Mouse (Mus musculus) embryonic facial prominence, embryonic 10.5 days (tissue): ENCODE data around the gene Mcm2. TPM values are rescaled to one million over a fixed set of nuclear protein-coding genes. Genes with fewer than 3 reads are reported as not detected.

Experiments used
- DNase-seq: peaks from one replicate; pipeline ENCODE4 v3.0.0-alpha.2; 2017; ENCODE audit warnings: low spot score
- H3K27ac ChIP-seq: fragments of 300-500 bp; sonication (generic); replicated peaks from 2 replicates; pipeline ENCODE4 v1.5.1; 2016; ENCODE audit warnings: mild to moderate bottlenecking
- H3K27me3 ChIP-seq: fragments of 300-500 bp; sonication (generic); replicated peaks from 2 replicates; pipeline ENCODE4 v1.6.1; 2016; ENCODE audit warnings: low read depth, mild to moderate bottlenecking; ENCODE audit not compliant: poor library complexity, severe bottlenecking
- H3K36me3 ChIP-seq: fragments of 300-500 bp; sonication (generic); replicated peaks from 2 replicates; pipeline ENCODE4 v1.6.1; 2016; ENCODE audit warnings: mild to moderate bottlenecking, moderate library complexity
- H3K4me1 ChIP-seq: fragments of 300-500 bp; sonication (generic); 2 replicates; pipeline ENCODE4 v1.6.1; 2016
- H3K4me3 ChIP-seq: fragments of 300-500 bp; sonication (generic); 2 replicates; pipeline ENCODE4 v1.5.1; 2016; ENCODE audit warnings: mild to moderate bottlenecking, moderate library complexity
- H3K9me3 ChIP-seq: fragments of 300-500 bp; sonication (generic); 2 replicates; pipeline ENCODE4 v1.6.1; 2016; ENCODE audit warnings: mild to moderate bottlenecking
- WGBS: fragments of 180-500 bp; shearing (Covaris S2); methylation state at CpG from one replicate; pipeline ENCODE4 v1.1.7; 2016; 5-methylcytosine and 5-hydroxymethylcytosine counted together
- polyA plus RNA-seq: library from polyadenylated mRNA; unstranded; fragments of >200 nt; fragmentation: Nextera tagmentation; extraction: Ambion mirVana; gene quantifications from 2 replicates; pipeline ENCODE4 v1.2.1, GENCODE M21; 2016

Gene Mcm2
- polyA plus RNA-seq, 1 experiment from 2014 or later, result 262 TPM

DNA sequence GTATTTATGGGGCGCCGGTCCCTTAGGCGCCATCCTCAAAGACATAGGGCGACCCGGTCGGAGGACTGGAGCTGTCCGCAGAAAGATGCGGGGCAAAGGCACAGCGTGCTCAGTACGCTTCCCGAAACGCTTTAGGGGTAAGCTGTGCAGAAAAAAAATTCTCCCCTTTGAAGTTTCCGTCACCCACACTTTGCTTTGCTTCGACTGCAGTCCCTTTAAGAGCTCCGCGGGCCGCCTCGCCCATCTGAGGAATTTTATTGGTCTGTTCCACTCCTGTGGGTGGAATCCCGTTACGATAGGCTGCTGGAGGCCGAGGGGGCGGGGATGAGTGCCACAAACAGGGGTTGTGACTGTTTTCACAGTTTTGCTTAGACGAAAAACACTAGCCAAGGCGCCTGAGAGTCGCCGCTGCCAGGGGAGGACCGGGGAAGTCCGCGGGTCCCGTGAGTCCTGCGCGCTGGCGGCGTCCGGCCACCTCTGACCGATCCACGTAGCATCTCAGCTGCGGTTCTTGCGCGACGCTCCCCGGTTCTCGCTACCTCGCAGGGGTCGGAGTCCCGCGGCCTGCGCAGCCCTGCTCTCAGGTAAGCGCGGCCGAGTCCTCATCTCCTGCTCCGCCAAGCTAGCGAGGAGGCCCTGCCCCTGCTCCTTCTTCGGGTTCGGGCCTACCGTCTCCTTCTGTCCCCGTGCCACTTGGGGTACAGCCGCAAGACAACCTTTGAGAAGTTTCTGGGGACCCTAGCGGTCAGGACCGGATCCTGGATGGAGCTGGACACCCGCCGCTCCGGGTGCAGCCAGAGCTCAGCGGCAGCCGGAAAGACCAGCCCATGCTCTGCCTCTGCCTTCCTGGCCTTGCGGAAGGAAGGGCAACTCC is 3.6 kb upstream of the Mcm2 start, which contains the start of gene Tpra1:
Gene Tpra1, plus strand, starts transcription at position 305 of the 874 bp plus-strand sequence.
- Histone ChIP-seq H3K27ac (peak within 1 kb of the TSS; percentile 92), H3K27me3 (no peaks in the 10 kb centered on the region), H3K36me3 (peaks cover 5% of the 10 kb centered on the region), H3K4me3 (peak within 1 kb of the TSS; percentile 88), H3K9me3 (no peaks in the 10 kb centered on the region), H3K4me1 (peaks cover 69% of the 10 kb centered on the region)
- peak; percentile 95 for DNase-seq
- under 1% methylated on average over 66 of the region's 66 CpGs for whole genome bisulfite sequencing

DNA sequence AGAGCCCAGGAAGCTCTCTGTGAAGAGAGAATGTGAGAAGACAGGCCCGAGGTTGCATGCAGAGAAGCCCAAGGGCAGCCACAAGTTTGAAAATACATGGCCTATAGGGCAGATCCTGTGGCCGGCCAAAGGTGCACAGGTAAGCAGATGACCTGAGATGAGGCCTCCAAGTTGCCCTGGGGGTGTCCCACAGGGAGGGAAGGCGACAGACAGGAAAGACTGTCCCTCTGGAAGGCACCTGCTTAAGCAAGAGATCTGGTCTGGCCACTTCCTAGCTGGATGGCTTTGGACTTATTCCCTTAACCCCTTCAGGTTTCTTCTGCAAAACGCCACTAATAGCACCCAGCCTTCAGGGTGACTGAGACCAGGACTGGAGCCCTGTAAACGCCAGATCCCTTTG is 2.9 kb upstream of the Mcm2 start:
- Histone ChIP-seq H3K27ac (peak overlapping the region; percentile 92), H3K4me3 (peak overlapping the region; percentile 88), H3K9me3 (no peaks in the 10 kb centered on the region), H3K36me3 (peaks cover 12% of the 10 kb centered on the region), H3K27me3 (no peaks in the 10 kb centered on the region), H3K4me1 (peaks cover 69% of the 10 kb centered on the region)
- DNase-seq, result peak; percentile 23
- 6% methylated on average over 5 of the region's 5 CpGs for WGBS

DNA sequence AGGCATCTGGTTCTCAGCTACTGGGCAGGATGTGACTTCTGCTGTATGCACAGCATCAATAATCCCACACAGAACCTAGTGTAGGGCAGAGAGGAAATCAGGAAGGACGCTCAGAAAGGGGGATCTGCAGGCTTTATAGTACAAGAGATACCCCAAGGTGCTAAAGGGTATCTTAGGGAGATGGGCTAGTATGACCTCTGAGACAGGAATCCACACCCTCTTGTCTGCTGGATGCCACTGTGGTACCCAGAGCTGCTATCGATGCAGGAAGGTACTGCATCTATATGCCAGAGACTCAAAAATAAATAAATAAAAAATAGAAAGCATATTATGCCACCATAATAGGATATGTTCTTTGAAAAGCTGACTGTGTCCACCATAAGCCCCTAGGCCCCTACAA is 1.0 kb upstream of the Mcm2 start:
- H3K27ac ChIP-seq, result no peak overlapping the region
- H3K9me3 ChIP-seq, result no peaks in the 10 kb centered on the region
- WGBS, result 88% methylated on average over 2 of the region's 2 CpGs
- H3K4me3 ChIP-seq, result no peak overlapping the region
- H3K27me3 ChIP-seq, result no peaks in the 10 kb centered on the region
- peaks cover 27% of the 10 kb centered on the region for H3K36me3 ChIP-seq
- DNase-seq, result no peak
- peaks cover 58% of the 10 kb centered on the region for H3K4me1 ChIP-seq

DNA sequence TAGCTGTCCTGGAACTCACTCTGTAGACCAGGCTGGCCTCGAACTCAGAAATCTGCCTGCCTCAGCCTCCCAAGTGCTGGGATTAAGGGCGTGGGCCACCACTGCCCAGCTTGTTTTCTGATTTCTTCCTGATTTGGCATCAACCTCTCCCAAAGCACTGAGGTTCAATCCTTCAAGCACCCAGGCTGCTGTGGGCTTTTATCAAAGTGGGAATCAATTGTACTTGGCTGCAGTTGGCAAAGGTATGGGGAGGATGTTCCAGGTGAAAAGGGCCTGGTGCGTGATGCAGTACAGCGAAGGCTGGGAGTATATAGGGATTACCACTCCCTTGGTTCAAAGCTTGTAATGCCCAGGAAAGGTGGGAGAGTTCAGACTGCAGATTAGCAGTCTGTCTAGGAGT is 506 bp upstream of the Mcm2 start:
- no peaks in the 10 kb centered on the region for H3K9me3 ChIP-seq
- WGBS, result 67% methylated on average over 4 of the region's 4 CpGs
- H3K27ac ChIP-seq, result peak overlapping the region; percentile 97
- no peak for DNase-seq
- no peaks in the 10 kb centered on the region for H3K27me3 ChIP-seq
- H3K4me1 ChIP-seq, result peaks cover 54% of the 10 kb centered on the region
- peak overlapping the region; percentile 83 for H3K4me3 ChIP-seq
- peaks cover 33% of the 10 kb centered on the region for H3K36me3 ChIP-seq

DNA sequence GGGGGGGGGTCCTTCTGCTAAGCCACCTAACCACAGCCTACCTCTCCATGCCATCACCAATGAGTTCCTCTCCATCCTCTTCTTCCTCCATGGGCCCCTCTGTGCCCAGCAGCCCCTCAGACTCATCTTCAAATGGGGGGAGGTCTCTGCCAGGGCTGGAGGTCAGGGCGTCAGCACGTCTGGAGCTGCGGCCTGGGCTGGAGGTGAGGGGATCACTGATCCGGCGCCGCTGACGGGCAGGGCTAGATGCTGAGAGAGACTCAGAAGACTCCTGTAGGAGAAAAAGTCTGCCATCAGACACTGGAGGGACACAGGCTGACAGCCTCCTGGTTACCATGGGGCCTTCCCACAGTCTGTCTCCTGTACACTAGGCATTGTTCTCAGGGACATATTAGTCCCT is 1.3 kb downstream of the Mcm2 start:
- Histone ChIP-seq H3K36me3 (peaks cover 51% of the 10 kb centered on the region), H3K4me3 (peak overlapping the region; percentile 83), H3K27me3 (no peaks in the 10 kb centered on the region), H3K27ac (peak overlapping the region; percentile 62), H3K9me3 (no peaks in the 10 kb centered on the region), H3K4me1 (peaks cover 38% of the 10 kb centered on the region)
- DNase-seq, result no peak
- 74% methylated on average over 7 of the region's 7 CpGs for WGBS

DNA sequence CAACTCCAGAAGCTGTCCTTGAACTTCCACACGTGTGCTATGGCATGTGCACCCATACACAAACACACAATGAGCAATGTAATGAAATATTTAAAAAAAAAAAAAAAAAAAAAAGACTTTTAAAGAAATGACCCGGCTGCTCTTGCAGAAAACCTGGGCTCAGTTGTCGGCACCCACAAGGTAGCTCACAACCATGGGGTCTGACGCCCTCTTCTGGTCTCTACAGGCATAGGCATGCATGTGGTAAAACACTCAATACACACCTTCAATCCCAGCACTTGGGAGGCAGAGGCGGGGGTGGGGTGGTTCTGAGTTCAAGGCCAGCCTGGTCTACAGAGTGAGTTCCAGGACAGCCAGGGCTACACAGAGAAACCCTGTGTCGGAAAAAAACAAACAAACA is 2.6 kb downstream of the Mcm2 start:
- peaks cover 64% of the 10 kb centered on the region for H3K36me3 ChIP-seq
- no peaks in the 10 kb centered on the region for H3K9me3 ChIP-seq
- H3K27ac ChIP-seq, result no peak overlapping the region
- H3K4me3 ChIP-seq, result peak overlapping the region; percentile 83; the same call in 1 of the 2 replicates
- H3K4me1 ChIP-seq, result peaks cover 29% of the 10 kb centered on the region
- WGBS, result 88% methylated on average over 6 of the region's 6 CpGs
- no peaks in the 10 kb centered on the region for H3K27me3 ChIP-seq
- DNase-seq, result no peak

DNA sequence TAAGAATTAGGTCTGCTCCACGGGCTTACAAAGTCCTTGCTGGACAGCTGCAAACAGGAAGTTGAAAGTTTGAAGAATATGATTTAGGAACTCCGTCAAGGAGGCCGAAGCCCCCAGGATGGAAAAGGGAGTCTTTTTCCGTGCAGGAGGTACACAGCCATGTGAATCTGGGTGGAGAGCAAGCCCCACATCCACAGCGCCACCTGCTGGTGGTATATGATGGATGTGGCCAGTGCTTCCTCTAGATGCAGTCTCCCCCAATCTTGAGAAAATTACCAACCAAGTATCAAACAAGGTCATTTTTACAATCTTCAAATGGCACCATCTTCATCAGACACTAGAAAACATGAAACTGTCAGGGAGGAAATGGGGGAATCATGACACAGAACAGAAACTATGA is 5.0 kb downstream of the Mcm2 start:
- 72% methylated on average over 5 of the region's 5 CpGs for WGBS
- no peak overlapping the region for H3K4me3 ChIP-seq
- H3K27ac ChIP-seq, result no peak overlapping the region
- peak; percentile 73 for DNase-seq
- no peaks in the 10 kb centered on the region for H3K9me3 ChIP-seq
- H3K27me3 ChIP-seq, result no peaks in the 10 kb centered on the region
- peaks cover 21% of the 10 kb centered on the region for H3K4me1 ChIP-seq
- H3K36me3 ChIP-seq, result peaks cover 88% of the 10 kb centered on the region

DNA sequence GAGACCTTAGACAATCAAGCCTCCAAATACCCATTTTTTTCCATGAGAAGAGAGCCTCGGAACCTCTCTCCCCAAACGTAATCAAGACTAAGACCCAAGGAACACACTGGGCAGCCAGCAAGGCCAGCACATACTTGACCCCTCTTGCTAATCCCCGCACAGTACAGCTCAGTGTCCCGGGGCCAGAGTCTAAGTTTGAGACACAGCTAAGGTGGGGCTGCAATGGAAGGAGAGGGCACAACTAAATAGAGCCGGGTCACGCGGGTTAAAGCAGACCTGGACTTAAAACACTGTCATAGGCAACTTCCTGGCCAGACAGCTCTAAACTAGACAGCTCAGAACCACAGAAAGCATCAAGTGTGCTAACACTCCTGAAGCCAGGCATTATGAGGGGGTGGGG is 7.7 kb downstream of the Mcm2 start:
- Histone ChIP-seq H3K27ac (no peak overlapping the region), H3K4me3 (no peak overlapping the region), H3K36me3 (peaks cover 100% of the 10 kb centered on the region), H3K9me3 (no peaks in the 10 kb centered on the region), H3K4me1 (peaks cover 5% of the 10 kb centered on the region; the same call in 1 of the 2 replicates), H3K27me3 (no peaks in the 10 kb centered on the region)
- WGBS, result 91% methylated on average over 7 of the region's 7 CpGs
- DNase-seq, result no peak

DNA sequence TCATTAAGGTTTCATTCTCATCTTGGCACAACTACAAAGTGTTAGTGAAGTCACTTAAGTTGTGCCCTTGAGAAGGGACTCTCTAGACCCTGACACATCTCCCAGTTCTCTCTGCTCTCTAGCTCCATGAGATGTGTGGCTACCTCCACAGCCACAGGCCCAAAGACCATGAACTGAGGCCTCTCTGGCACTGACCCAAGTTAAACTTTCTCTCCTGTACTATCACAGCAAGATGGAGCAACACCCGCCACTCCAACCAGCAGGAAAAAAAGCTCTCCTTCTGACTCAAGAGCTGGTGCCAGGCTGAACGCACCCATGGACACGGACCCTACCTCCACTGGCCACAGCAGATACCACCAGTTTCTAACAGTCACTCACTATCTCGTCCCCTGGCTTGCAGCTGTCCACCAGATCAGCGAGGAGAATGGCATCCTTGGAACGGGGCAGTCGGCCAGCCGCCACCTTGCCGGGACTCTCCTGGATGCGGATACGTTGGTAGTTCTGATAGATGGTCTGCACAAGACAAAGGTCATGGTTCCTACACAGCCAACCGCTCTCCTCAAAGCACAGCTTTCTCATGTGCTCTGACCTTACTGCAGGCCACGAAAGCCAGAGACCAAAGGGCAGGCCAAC is 9.1 kb downstream of the Mcm2 start:
- 96% methylated on average over 13 of the region's 13 CpGs for WGBS

DNA sequence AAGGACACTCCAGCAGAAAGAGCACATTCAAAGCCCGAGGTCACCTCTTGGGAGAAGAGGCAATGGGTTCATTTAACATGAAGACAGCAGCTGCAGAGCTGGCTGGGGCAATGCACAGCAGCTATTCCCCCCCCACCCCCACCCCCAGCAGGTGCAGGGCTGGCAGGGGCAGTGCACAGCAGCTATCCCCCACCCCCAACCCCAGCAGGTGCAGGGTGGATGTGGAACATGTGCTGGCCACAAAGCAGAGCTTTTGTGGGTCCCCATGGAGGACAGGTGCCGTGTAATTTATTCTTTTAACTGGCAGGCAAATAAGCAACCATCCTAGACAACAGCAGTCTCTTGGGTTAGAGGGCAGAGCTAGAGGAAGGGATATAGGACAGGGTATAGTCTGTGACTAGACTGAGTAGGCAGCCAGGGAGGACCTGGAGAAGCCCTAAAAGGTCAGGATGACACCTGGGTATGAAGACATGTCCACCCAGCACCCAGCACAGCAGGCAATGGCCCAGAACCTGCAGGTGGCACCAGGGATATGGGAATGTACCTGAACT is 12.1 kb downstream of the Mcm2 start:
- H3K4me1 ChIP-seq, result no peaks in the 10 kb centered on the region
- WGBS, result 83% methylated on average over 2 of the region's 2 CpGs
- no peaks in the 10 kb centered on the region for H3K9me3 ChIP-seq
- H3K4me3 ChIP-seq, result no peak overlapping the region
- no peak for DNase-seq
- H3K27me3 ChIP-seq, result no peaks in the 10 kb centered on the region
- no peak overlapping the region for H3K27ac ChIP-seq
- peaks cover 100% of the 10 kb centered on the region for H3K36me3 ChIP-seq

More for the DNA sequence above, 9.1 kb downstream of the Mcm2 start:
- Histone ChIP-seq H3K9me3 (no peaks in the 10 kb centered on the region), H3K27me3 (no peaks in the 10 kb centered on the region), H3K4me1 (no peaks in the 10 kb centered on the region), H3K27ac (no peak overlapping the region), H3K4me3 (no peak overlapping the region), H3K36me3 (peaks cover 100% of the 10 kb centered on the region)
- no peak for DNase-seq

DNA sequence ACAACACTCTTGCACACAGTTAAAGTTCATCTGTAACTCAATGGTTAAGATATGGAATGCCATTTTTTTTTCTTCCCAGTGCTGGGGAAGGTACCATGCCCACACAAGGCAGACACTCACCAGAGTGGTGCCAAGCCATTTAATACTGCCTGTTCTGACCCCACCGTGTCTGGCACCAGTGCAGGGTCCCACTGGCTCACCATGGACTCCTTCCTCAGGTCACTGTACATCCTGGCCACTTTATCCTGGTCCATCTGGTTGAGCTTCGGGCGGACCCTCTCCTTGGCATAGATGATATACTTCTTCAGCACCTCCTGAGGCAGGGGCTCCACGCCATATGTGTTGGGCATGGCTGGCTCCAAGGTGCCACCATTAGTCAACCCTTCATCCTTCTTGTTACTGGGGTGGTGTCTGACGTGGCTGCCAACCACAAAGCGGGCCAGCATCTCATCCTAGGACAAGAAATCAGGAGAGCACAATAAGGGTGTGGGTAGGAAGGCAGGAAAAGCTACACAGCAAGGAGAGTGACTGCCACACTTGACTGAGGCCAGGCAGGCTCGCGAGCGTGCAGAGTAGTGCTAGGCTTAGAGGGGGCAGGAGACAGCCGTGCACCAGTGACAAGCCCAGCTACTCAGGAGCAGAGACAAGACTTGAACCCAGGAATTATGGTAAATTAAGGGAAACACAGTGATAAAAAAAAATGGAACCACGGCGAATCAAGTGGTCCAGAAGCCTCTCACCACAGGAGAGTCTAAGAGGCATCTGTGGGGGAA is 12.8 kb downstream of the Mcm2 start:
- DNase-seq, result no peak
- H3K27ac ChIP-seq, result no peak overlapping the region
- H3K4me3 ChIP-seq, result no peak overlapping the region
- peaks cover 100% of the 10 kb centered on the region for H3K36me3 ChIP-seq
- no peaks in the 10 kb centered on the region for H3K9me3 ChIP-seq
- no peaks in the 10 kb centered on the region for H3K4me1 ChIP-seq
- 95% methylated on average over 12 of the region's 12 CpGs for WGBS
- H3K27me3 ChIP-seq, result no peaks in the 10 kb centered on the region

DNA sequence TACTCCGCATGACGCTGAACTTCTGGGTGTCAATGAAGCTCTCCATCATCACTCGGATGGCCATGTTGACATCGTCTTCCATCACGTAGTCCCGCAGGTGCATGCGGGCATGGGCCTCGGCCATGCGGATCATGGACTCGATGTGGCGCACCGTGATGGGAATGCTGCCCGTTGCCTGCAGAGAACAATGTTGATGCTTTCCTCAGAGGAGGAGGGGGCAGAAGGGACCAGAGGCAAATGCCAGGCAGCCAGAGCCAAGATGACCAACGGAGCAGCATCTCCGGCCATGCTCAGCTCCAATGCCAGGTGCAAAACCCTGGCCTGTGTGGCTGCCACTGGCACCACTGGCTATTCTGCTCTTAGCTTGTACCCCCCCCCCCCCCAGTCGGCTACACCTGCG is 13.9 kb downstream of the Mcm2 start:
- no peak for DNase-seq
- WGBS, result 96% methylated on average over 17 of the region's 17 CpGs
- H3K36me3 ChIP-seq, result peaks cover 99% of the 10 kb centered on the region
- H3K9me3 ChIP-seq, result no peaks in the 10 kb centered on the region
- no peaks in the 10 kb centered on the region for H3K4me1 ChIP-seq
- H3K27ac ChIP-seq, result no peak overlapping the region
- no peaks in the 10 kb centered on the region for H3K27me3 ChIP-seq
- no peak overlapping the region for H3K4me3 ChIP-seq
